Mouse (Mus musculus) bone marrow macrophage, adult 2 months (primary cell): Measurements from ENCODE around the gene A030005K14Rik. TPM values are rescaled to one million over a fixed set of nuclear protein-coding genes. Genes with fewer than 3 reads are reported as not detected.

Experiments used
- H3K27ac ChIP-seq: 2 replicates; pipeline ENCODE4 v1.5.1; 2012; ENCODE audit warnings: low read depth, low read length; ENCODE audit not compliant: insufficient read depth
- H3K4me1 ChIP-seq: 2 replicates; pipeline ENCODE4 v1.6.1; 2012; ENCODE audit warnings: low read length; ENCODE audit not compliant: control insufficient read depth, insufficient read depth
- H3K4me3 ChIP-seq: 2 replicates; pipeline ENCODE4 v1.5.1; 2012; ENCODE audit warnings: mild to moderate bottlenecking, low read length, moderate library complexity; ENCODE audit not compliant: insufficient read depth
- CTCF ChIP-seq: IDR thresholded peaks from 2 replicates; pipeline ENCODE4 v1.5.1; 2012; ENCODE audit warnings: low read depth, mild to moderate bottlenecking, low read length, moderate library complexity
- POLR2A ChIP-seq: IDR thresholded peaks from 2 replicates; pipeline ENCODE4 v1.6.1; 2012; ENCODE audit warnings: mild to moderate bottlenecking, low read depth, low read length, borderline replicate concordance
- polyA plus RNA-seq: library from polyadenylated mRNA; stranded (reverse); fragments of >200 nt; gene quantifications from 2 replicates; pipeline ENCODE4 v1.2.4, GENCODE M21; 2012; ENCODE audit not compliant: missing spikeins, insufficient read depth, insufficient read length

A030005K14Rik gene
- polyA plus RNA-seq, 1 experiment = not detected

DNA sequence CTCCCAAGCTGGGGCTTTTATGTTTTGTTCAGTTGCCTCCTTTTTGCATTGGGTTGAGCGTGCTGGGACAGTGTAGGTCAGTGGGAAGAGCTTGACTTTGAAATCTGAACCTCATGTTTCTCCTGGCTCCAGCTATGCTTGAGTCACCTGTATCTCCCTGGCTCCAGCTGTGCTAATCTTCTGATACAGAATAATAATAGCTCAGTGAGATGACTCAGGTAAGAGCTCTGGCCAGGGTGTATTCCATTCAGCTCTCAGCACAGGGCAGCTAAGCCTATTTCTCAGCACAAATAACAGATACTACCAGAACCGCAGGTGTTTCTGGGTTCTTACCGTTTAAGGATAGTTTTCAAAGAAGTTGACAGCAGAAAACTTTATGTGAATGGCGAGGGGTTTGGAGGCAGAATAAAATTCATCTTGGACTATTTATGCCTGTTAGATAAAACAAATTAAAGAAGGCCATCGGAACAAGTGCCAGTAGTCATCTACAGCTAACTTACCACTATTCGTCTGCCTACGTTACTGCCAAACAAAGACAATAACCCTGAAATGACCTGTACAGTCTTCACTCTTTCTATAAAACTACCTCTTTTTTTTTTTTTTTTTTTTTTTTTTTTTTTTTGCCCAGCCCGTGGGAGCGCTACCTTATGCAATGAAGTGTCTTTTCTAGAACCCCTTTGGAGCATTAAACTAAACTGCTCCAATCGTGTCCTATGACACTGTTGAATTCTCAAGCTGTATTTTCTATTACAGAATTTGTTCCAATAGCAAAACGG lies 22.1 kb downstream of the A030005K14Rik start:
- no peak for TF ChIP-seq CTCF
- H3K27ac ChIP-seq = no peak overlapping the region
- H3K4me1 ChIP-seq = no peaks in the 10 kb centered on the region
- H3K4me3 ChIP-seq = no peak overlapping the region

DNA sequence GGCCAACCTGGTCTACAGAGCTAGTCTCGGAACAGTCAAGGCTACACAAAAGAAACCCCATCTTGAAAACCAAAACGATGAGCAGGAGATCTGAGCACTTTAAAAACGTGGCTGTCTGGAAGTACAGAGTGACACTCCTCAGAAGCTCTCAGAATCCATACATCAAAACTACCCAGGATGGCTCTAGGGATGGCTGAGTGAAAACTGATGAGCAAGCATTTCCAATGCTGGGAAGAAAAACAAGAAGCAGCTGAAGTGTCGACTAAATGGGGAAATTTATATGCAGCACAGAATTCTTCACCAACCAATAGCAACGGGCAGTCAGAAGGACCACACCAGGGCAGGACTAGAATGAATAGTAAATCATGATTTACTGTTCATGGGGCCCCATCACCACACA lies 24.7 kb downstream of the A030005K14Rik start:
- Histone ChIP-seq H3K27ac (no peak overlapping the region), H3K4me1 (no peaks in the 10 kb centered on the region), H3K4me3 (no peak overlapping the region)
- TF ChIP-seq CTCF = no peak
- TF ChIP-seq POLR2A = no peak

DNA sequence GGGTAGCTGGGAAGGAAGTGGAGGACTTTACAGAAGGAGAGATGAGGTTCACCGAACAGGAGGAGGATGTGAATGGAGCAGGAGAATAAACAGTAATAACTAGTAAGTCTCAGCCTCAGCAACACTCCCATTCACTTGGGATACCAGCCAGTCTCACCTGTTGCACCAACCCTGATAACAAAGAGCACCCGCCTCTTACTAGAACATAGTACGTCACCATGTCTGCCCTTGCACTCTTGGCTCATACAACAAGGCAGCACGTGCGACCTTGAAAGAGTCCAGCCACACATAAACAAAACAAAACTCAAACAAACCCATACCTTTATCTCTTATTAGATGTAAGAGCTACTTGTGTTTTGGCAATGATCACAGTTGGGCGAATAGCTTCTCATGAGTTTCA lies 26.7 kb downstream of the A030005K14Rik start:
- TF ChIP-seq CTCF = no peak
- no peak for TF ChIP-seq POLR2A
- Histone ChIP-seq H3K27ac (no peak overlapping the region), H3K4me1 (no peaks in the 10 kb centered on the region), H3K4me3 (no peak overlapping the region)

DNA sequence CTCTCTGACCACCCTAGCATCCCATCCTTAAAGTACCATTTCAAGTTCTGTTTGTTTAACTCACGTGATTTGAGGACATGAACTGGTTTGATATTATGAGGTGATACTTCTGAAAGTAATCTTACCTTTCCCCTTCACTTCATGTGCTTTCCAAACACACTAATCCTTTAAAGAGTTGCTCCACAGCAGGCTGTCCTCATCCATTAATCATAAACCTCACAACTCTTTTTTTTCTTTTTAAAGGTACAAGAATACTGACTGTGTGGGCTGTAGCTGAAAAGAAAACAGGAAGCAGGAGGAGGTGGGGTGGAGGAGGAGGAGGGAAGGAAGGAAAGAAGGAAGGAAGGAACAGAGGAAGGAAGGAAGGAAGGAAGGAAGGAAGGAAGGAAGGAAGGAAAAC lies 27.2 kb downstream of the A030005K14Rik start:
- Histone ChIP-seq H3K4me3 (no peak overlapping the region), H3K4me1 (no peaks in the 10 kb centered on the region), H3K27ac (no peak overlapping the region)
- no peak for TF ChIP-seq POLR2A

DNA sequence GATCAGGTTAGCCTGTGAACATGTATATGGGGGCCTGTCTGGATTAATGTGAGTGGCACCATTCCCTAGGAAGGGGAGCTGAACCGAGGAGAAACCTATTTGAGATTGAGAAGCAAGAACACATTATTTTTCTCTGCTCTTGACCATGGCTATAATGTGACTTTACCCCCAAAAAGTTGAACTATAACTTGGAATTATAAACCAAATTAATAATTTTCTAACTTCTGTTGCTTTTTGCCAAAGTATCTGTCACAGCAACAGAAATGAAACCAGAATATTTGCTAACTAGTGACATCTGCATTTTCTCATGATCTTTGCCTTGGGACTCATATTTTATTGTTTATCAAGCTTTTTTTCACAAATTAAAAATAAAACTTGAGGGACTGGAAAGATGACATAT lies 42.6 kb downstream of the A030005K14Rik start:
- no peak overlapping the region for H3K4me3 ChIP-seq
- TF ChIP-seq POLR2A (no peak), CTCF (no peak)
- no peaks in the 10 kb centered on the region for H3K4me1 ChIP-seq
- no peak overlapping the region for H3K27ac ChIP-seq

DNA sequence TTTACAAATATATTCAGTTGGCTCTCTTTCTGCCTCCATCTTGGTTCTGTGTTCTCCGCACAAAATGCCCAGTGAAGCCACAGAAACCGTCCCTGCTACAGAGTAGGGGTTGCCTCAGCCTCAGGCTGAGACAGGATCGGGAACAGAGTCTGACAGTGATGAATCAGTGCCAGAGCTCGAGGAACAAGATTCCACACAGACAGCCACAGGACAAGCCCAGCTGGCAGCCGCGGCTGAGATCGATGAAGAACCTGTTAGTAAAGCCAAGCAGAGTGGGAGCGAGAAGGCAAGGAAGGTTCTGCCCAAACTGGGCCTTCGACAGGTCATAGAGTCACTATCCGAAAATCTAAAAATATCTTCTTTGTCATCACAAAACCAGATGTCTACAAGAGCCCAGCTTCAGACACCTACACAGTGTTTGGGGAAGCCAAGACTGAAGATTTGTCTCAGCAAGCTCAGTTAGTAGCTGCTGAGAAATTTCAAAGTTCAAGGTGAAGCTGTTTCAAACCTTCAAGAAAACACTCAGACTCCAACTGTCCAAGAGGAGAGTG lies 43.8 kb downstream of the A030005K14Rik start:
- TF ChIP-seq POLR2A (no peak), CTCF (no peak)
- Histone ChIP-seq H3K27ac (no peak overlapping the region), H3K4me1 (no peaks in the 10 kb centered on the region), H3K4me3 (no peak overlapping the region)

DNA sequence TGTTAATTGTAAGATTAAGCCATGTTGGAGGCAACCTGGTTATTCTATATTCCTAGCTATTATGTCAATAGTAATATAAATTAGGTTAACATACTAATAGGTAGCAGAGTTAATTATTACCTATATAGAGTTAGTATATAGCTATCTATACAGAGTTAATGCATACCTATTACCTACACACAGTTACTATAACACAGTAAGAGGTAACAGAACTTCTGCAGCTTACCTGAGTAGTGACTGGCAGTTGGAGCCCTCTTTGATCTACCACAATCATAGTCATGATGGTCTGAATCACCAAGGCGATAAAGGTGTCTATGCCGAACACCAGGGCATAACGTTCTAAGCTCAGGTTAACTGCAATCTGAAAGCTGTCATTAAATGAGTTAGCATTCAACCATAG lies 44.7 kb downstream of the A030005K14Rik start:
- no peak overlapping the region for H3K27ac ChIP-seq
- no peak overlapping the region for H3K4me3 ChIP-seq
- no peaks in the 10 kb centered on the region for H3K4me1 ChIP-seq
- TF ChIP-seq POLR2A (no peak), CTCF (no peak)

Other genes with a start within 250 kb of the A030005K14Rik start
- 31.8 and 38.3 TPM in 2 replicates for gene Agfg1, start 219.9 kb downstream of the A030005K14Rik start, polyA plus RNA-seq
- 1.6 and 2.0 TPM in 2 replicates for gene A030005L19Rik, start 146.1 kb downstream of the A030005K14Rik start, polyA plus RNA-seq
- gene A030014E15Rik, start 134.5 kb downstream of the A030005K14Rik start, polyA plus RNA-seq = not detected in 2 replicates
- gene Gm6217, start 128.0 kb downstream of the A030005K14Rik start, polyA plus RNA-seq = not detected in 2 replicates
- not detected in 2 replicates for gene A030003K21Rik, start 116.0 kb downstream of the A030005K14Rik start, polyA plus RNA-seq
- not detected in 2 replicates for gene Gm7544, start 103.4 kb downstream of the A030005K14Rik start, polyA plus RNA-seq
- gene Gm47955, start 99.1 kb downstream of the A030005K14Rik start, polyA plus RNA-seq = not detected in 2 replicates
- gene Gm47959, start 58.8 kb downstream of the A030005K14Rik start, polyA plus RNA-seq = not detected in 2 replicates
- gene Slc19a3, start 20.9 kb downstream of the A030005K14Rik start, polyA plus RNA-seq = not detected in 2 replicates
- not detected in 2 replicates for gene Krtap28-10, start 16.9 kb downstream of the A030005K14Rik start, polyA plus RNA-seq
- not detected in 2 replicates for gene Gm47969, start 14.4 kb downstream of the A030005K14Rik start, polyA plus RNA-seq
- not detected in 2 replicates for gene Krtap28-13, start 1.6 kb upstream of the A030005K14Rik start, polyA plus RNA-seq
- not detected in 2 replicates for gene Ccl20, start 57.4 kb upstream of the A030005K14Rik start, polyA plus RNA-seq
- not detected in 2 replicates for gene Daw1, start 100.4 kb upstream of the A030005K14Rik start, polyA plus RNA-seq